ENCODE assay signal across 30 mouse cellular contexts in genomic region chr4:100375286-100375685, GRCm38 (mm10).
DNase-seq lines count a peak whose midpoint lies in the region; ATAC-seq and TF ChIP-seq lines count a peak whose summit lies in the region.
"Had no signal": no experiment of that assay in that cellular context is flagged by ENCODE, and none has a peak within 500 bp of the region (broad histone marks: within the 10 kb centered on the region; RNA-seq: fewer than 3 reads in every experiment).

No protein-coding gene starts in this region.

- H3K36me3 ChIP-seq in hindbrain, embryonic 10.5 days = no peaks in the 10 kb centered on the region
- no peaks in the 10 kb centered on the region for H3K36me3 ChIP-seq in hindbrain, embryonic 14.5 days (replicated peaks; ENCODE audit: control insufficient read depth, insufficient read depth)
- no peaks in the 10 kb centered on the region for H3K36me3 ChIP-seq in forebrain, postnatal 0 days (ENCODE audit: insufficient read depth)
- H3K36me3 ChIP-seq: embryonic facial prominence, embryonic 12.5 days; limb, embryonic 10.5 days; limb, embryonic 15.5 days; liver, embryonic 13.5 days; midbrain, embryonic 12.5 days had no signal

- no peak for TF ChIP-seq POLR2A in cerebellum, adult 2 months (IDR thresholded peaks at IDR 0.05; ENCODE audit: borderline replicate concordance, insufficient read depth, low read length)

- peak; percentile 42 to 64 for DNase-seq in cerebellum, postnatal 10 days
- DNase-seq in cerebellum, adult 2 months = no peak
- DNase-seq in hindbrain, embryonic 10.5 days (ENCODE audit: low spot score) = no peak
- DNase-seq in hindbrain, embryonic 14.5 days (ENCODE audit: low spot score) = no peak
- DNase-seq in left cerebral cortex, postnatal 4 days = peak; percentile 46
- DNase-seq in left cerebral cortex, postnatal 10 days (ENCODE audit: extremely low spot score in 1 of 2, low spot score in 2 of 2) = no peak
- DNase-seq in forebrain, postnatal 0 days = no peak
- DNase-seq in ovary, postnatal 36 days (ENCODE audit: low spot score) = no peak
- DNase-seq: adrenal gland, adult 8-10 months; cerebellum, adult 9-10 months; embryo, embryonic 11 days; gastrocnemius, postnatal 14 days; heart, postnatal 36 days; kidney, postnatal 4 days; liver, embryonic 13.5 days; lung, adult 18-20 months; lung, postnatal 4 days; thymus, adult 2 months; thymus, postnatal 36 days had no signal

- H3K9me3 ChIP-seq in hindbrain, embryonic 10.5 days = no peaks in the 10 kb centered on the region
- H3K9me3 ChIP-seq in hindbrain, embryonic 14.5 days (ENCODE audit: control insufficient read depth, low read length) = no peaks in the 10 kb centered on the region
- H3K9me3 ChIP-seq in forebrain, postnatal 0 days (ENCODE audit: low read length) = no peaks in the 10 kb centered on the region
- H3K9me3 ChIP-seq: embryonic facial prominence, embryonic 12.5 days; limb, embryonic 10.5 days; limb, embryonic 15.5 days; liver, embryonic 13.5 days; midbrain, embryonic 12.5 days had no signal

- WGBS in cerebellum, adult 2 months = 84% methylated on average over 5 of the region's 5 CpGs
- 87% methylated on average over 5 of the region's 5 CpGs for WGBS in hindbrain, embryonic 10.5 days
- 77% methylated on average over 5 of the region's 5 CpGs for WGBS in hindbrain, embryonic 14.5 days
- WGBS in forebrain, postnatal 0 days = 68% methylated on average over 5 of the region's 5 CpGs

- H3K4me2 ChIP-seq in hindbrain, embryonic 14.5 days (replicated peaks) = no peak overlapping the region
- no peak overlapping the region for H3K4me2 ChIP-seq in forebrain, postnatal 0 days (ENCODE audit: low read depth)
- H3K4me2 ChIP-seq: embryonic facial prominence, embryonic 12.5 days; heart, embryonic 11.5 days; limb, embryonic 15.5 days; liver, embryonic 13.5 days; midbrain, embryonic 12.5 days had no signal

- no peak overlapping the region for H3K27ac ChIP-seq in cerebellum, adult 2 months (ENCODE audit: insufficient read depth, low read length)
- peak overlapping the region; percentile 66; the same call in 1 of the 2 replicates for H3K27ac ChIP-seq in hindbrain, embryonic 10.5 days
- H3K27ac ChIP-seq in hindbrain, embryonic 14.5 days = no peak overlapping the region
- H3K27ac ChIP-seq in forebrain, postnatal 0 days (ENCODE audit: low read depth, low read length) = no peak overlapping the region
- H3K27ac ChIP-seq: embryonic facial prominence, embryonic 12.5 days; kidney, postnatal 0 days; limb, embryonic 10.5 days; limb, embryonic 15.5 days; liver, embryonic 13.5 days; midbrain, embryonic 12.5 days had no signal

- H3K27me3 ChIP-seq in cerebellum, adult 2 months (ENCODE audit: control insufficient read depth, insufficient read depth, low read length) = no peaks in the 10 kb centered on the region
- no peaks in the 10 kb centered on the region for H3K27me3 ChIP-seq in hindbrain, embryonic 10.5 days (ENCODE audit: insufficient read depth, poor library complexity, severe bottlenecking)
- H3K27me3 ChIP-seq in hindbrain, embryonic 14.5 days (ENCODE audit: control insufficient read depth, insufficient read depth, low read length) = no peaks in the 10 kb centered on the region
- H3K27me3 ChIP-seq in forebrain, postnatal 0 days (ENCODE audit: insufficient read depth, low read length) = no peaks in the 10 kb centered on the region
- H3K27me3 ChIP-seq: CH12.LX; embryonic facial prominence, embryonic 12.5 days; liver, embryonic 13.5 days; megakaryocyte, embryonic 14.5 days; midbrain, embryonic 12.5 days had no signal

- H3K4me3 ChIP-seq in cerebellum, adult 2 months (replicated peaks; ENCODE audit: insufficient read depth, low read depth, low read length) = no peak overlapping the region
- H3K4me3 ChIP-seq in hindbrain, embryonic 10.5 days = no peak overlapping the region
- no peak overlapping the region for H3K4me3 ChIP-seq in hindbrain, embryonic 14.5 days (replicated peaks; ENCODE audit: low read length)
- no peak overlapping the region for H3K4me3 ChIP-seq in forebrain, postnatal 0 days (ENCODE audit: low read depth, low read length)
- H3K4me3 ChIP-seq: embryonic facial prominence, embryonic 12.5 days; limb, embryonic 10.5 days; limb, embryonic 15.5 days; liver, embryonic 13.5 days; megakaryocyte, embryonic 14.5 days; midbrain, embryonic 12.5 days had no signal

- no peak for TF ChIP-seq CTCF in cerebellum, adult 2 months (IDR thresholded peaks at IDR 0.05; ENCODE audit: borderline replicate concordance, insufficient read depth, low read depth, low read length)
- no peak for TF ChIP-seq CTCF in forebrain, postnatal 0 days (IDR thresholded peaks at IDR 0.05; ENCODE audit: low read depth)

- peaks cover 20% of the 10 kb centered on the region; the same call in 1 of the 2 replicates for H3K4me1 ChIP-seq in cerebellum, adult 2 months (ENCODE audit: control insufficient read depth, insufficient read depth, low read length)
- H3K4me1 ChIP-seq in hindbrain, embryonic 10.5 days (replicated peaks) = peaks cover 18% of the 10 kb centered on the region
- H3K4me1 ChIP-seq in hindbrain, embryonic 14.5 days (replicated peaks; ENCODE audit: control insufficient read depth, insufficient read depth, low read length) = 0 out of 2 replicates have a peak, but pooled peaks cover 4% of the 10 kb centered on the region
- no peaks in the 10 kb centered on the region for H3K4me1 ChIP-seq in forebrain, postnatal 0 days (ENCODE audit: insufficient read depth)
- H3K4me1 ChIP-seq: limb, embryonic 10.5 days; limb, embryonic 15.5 days; megakaryocyte, embryonic 14.5 days; midbrain, embryonic 12.5 days had no signal

- no peak for ATAC-seq in hindbrain, embryonic 14.5 days (ENCODE audit: low FRiP score)
- 0 out of 2 replicates have a peak, but pooled peaks have one; percentile 27 for ATAC-seq in forebrain, postnatal 0 days
- ATAC-seq: activated CD4-positive, CD25-positive, alpha-beta regulatory T cell, adult 4 months; intestine, postnatal 0 days; lung, postnatal 0 days had no signal

- intact Hi-C loops in left cerebral cortex, postnatal 4 days (cut with DNase I) = no loop called here
- intact Hi-C loops in left cerebral cortex, postnatal 10 days (cut with DNase I) = no loop called here

- no peak overlapping the region for H3K9ac ChIP-seq in hindbrain, embryonic 14.5 days
- H3K9ac ChIP-seq in forebrain, postnatal 0 days = no peak overlapping the region
- H3K9ac ChIP-seq: embryonic facial prominence, embryonic 12.5 days; limb, embryonic 15.5 days; liver, embryonic 13.5 days; midbrain, embryonic 12.5 days had no signal

Comparison
In these comparisons a context has a peak if more than half of its experiments do, and no peak if none do; other contexts are left out.
1. DNase-seq: peak in cerebellum, postnatal 10 days (2 of 2) and left cerebral cortex, postnatal 4 days (single experiment); none in cerebellum, adult 2 months (0 of 2), hindbrain, embryonic 10.5 days (single experiment), hindbrain, embryonic 14.5 days (single experiment), left cerebral cortex, postnatal 10 days (0 of 2), forebrain, postnatal 0 days (single experiment) and ovary, postnatal 36 days (single experiment).